Mouse (Mus musculus) brain, embryonic 14.5 days (tissue): ENCODE data around the gene Gm5788. TPM values are rescaled to one million over a fixed set of nuclear protein-coding genes. Genes with fewer than 3 reads are reported as not detected.
"Not testable (repeated sequence)": the region's sequence is repeated elsewhere in the genome, so short reads cannot be mapped to it uniquely, and the experiment has no call there.

Experiments used
- DNase-seq: peaks from one replicate; pipeline ENCODE4 v3.0.0-alpha.2; 2011; ENCODE audit warnings: low read depth
- CTCF ChIP-seq: fragments of 200-500 bp; IDR thresholded peaks from 2 replicates; pipeline ENCODE4 v1.5.1; 2012; ENCODE audit warnings: inconsistent platforms, mild to moderate bottlenecking, moderate library complexity, borderline replicate concordance; ENCODE audit not compliant: insufficient read depth, insufficient read length; ENCODE audit errors: extremely low read depth
- POLR2A ChIP-seq: fragments of 200-500 bp; IDR thresholded peaks from 2 replicates; pipeline ENCODE4 v1.6.1; 2012; ENCODE audit warnings: mild to moderate bottlenecking, inconsistent platforms, borderline replicate concordance; ENCODE audit not compliant: poor library complexity, insufficient read depth, insufficient read length, severe bottlenecking; ENCODE audit errors: extremely low read depth
- polyA plus RNA-seq: library from polyadenylated mRNA; depleted of rRNA; stranded (reverse); fragments of >200 nt; gene quantifications from 2 replicates; pipeline ENCODE4 v1.2.3, GENCODE M21; 2012; rRNA removed

Gene Gm5788
- polyA plus RNA-seq: not detected in 2 replicates

DNA sequence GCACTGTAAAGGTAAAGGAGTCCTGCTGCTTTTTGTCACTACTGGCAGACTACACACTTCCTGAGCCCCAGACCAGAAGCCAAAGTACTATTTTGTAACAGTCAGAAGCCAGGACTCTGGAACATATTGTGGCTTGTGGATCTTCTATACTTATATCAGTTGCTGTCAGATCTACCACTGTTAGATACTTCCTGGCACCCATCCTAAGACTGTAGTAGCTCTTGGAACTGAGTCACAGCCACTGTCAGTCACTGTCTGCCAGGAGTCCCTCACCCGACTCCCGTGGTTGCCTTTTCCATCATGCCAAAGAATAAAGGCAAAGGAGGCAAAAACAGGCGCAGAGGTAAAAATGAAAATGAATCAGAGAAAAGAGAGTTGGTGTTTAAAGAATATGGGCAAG is at the start of gene Gm5788:
Gm5788 (plus strand) TSS at position 301 of the 400 bp plus-strand sequence.
- DNase-seq: not testable (repeated sequence)

DNA sequence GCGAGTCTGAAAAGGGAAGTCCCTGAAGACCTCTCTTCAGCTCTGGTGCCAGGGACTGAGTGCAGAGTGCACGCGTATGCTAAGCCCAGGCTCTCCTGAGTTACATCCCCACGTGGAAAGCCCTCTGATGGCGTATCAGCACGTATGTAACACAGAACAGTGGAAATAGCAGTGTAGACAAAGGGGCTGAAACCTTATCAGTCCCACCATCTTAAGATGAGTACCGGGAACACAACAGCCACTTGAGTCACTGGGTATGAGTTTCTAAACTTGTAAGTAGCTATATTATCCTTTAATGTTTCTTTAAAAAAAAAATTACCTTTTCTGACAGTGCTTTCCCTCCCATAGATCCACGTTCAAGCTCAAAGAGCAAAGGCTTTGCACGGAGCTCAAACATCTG is 45.1 kb upstream of the Gm5788 start:
- no peak for DNase-seq
- TF ChIP-seq CTCF (no peak), POLR2A (no peak)

DNA sequence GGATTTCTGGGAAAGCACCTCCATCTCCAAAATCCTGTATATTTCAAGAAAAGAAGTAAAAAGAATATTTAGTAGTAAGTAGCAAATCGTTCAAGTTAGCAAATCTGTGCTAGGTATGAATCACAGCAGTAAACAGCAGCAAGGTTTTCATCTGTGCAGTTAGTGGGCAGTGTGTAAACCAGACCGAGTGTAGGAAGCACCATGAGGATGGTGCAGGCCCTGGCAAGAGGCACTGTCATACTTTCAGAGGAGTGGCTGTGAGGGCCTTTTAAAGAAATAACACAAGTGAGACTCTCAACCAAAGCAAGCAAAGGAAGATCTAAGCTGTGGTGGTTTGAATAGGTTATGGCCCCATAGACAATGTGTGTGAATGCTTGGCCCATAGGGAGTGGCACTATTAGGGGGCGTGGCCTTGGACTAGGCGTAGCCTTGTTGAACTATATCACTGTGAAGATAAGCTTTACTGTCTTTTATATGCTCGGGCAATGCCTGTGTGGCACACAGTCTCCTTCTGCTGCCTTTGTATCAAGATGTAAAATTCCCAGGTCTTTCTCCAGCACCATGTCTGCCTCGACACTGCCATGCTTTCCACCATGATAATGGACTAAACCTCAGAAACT is 29.7 kb upstream of the Gm5788 start:
- DNase-seq: no peak
- TF ChIP-seq CTCF (no peak), POLR2A (no peak)

DNA sequence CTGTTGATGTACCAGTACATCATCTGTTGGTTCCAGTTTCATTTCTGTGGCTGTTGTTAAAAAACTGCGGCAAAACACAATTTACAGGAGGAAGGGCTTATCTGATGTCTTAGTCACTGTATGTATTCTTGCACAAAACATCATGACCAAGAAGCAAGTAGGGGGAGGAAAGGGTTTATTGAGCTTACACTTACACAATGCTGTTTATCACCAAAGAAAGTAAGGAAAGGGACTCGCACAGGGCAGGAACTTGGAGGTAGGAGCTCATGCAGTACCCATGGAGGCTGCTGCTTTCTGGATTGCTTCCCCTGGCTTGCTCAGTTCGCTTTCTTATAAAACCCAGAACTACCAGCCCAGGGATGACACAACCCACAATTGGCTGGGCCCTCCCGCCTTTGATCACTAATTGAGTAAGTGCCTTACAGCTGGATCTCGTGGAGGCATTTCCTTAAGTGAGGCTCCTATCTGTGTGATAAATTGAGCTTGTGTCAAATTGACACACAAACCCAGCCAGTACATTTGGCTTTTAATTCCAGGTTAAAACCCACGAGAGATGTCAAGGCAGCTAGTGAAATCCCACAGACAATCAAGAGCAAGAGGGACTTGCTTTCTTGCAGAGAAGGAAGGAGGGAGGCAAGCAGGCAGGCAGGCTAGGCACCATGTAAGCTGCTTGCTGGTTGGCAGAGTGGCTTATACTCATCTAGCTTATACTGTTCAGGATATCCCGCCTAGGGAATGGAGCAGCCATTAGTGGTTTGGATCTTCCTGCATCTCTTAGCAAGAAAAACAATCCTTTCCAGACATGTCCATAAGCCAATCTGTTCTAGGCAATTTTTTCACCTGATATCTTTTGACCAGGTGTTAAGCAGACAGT is 24.0 kb upstream of the Gm5788 start:
- peak; percentile 3 for DNase-seq
- no peak for TF ChIP-seq CTCF
- TF ChIP-seq POLR2A: no peak

DNA sequence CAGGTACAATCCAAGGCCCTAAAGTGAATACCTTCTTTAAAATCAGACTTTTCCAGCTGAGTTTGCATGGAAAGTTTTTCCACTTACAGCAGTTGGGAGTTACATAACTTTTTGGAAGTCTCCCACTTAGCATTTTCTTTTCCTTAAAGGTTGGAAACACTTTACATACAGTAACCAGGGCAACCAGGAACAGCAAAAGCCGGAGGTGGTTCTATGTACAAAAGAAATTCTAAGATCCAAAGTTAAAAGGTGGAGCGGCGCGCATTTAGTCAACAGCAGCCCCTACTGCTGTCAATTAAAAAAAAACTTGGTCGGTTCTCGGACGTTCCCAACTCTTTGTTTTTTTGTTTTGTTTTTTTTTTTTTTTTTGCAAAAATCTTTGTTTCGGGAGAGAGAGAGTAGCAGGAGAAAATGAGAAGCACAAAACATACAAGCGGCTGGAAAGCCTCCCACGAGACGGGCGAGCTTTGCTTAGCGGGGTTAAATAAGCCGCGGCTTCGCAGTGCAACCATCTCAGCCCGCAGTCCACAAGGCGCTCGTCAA is 23.0 kb upstream of the Gm5788 start:
- no peak for DNase-seq

DNA sequence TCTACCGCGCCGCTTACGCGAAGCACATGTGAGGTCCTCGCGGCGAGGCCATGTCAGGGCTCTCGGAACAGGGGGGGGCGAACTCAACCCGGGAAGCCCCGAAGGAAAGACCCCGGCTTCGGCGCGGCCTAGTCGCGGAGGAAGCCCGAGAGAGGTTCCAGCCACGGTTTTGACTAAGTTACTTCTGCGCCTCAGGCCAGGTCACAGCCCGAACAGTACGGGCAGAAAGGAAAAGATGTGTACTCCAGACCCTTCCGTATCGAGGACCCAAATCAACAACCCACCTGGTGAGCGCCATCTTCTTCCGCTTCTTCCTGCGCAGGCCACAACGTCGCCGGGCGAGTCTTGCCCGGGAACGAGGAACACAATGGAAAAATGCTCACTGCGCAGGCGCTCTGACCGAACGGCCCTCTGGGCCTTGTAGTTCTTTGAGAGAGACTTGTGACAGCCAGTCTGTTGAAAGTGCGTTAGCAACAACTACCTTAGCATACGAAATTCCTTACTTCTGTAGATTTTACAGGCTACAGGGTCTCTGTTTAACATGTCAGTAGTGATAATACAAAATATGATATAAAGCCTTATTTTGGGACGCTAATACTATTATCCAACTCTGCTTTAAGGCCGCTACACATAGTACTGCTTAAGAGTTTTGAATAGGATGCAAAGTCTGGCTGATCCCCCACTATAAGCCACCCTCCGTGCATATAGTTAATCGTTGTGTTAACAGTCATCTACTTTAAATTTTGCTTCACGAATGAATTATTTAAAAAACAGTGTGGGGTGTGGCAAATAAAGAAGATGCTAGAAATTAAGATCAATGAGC is 22.3 kb upstream of the Gm5788 start, which contains the start of gene Snw1:
Snw1 (minus strand) TSS at position 311 of the 823 bp plus-strand sequence.
- peak; percentile 98 for DNase-seq
- peak; percentile 79; the same call in 1 of the 2 replicates for TF ChIP-seq POLR2A
- no peak for TF ChIP-seq CTCF

More for the DNA sequence above, 23.0 kb upstream of the Gm5788 start:
- TF ChIP-seq CTCF: no peak
- TF ChIP-seq POLR2A: no peak

DNA sequence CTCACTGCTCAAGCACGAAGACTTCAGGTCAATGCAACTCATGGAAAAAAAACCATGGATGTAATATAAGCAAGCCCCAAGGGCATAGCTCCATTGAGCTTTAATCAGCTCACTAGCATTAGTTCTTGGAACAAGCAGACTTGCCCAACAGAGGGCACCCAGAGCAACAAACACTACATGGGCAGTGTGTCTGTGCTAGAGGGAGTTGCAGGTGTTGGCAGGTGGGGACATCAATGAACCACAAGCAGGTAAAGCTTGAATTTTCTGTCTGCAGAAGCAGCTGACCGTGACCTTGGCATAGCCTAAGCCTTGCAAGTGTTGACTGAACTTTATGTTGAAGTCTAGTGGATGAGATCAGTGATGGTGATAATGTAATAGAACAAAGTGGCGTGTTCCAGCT is 19.8 kb upstream of the Gm5788 start:
- TF ChIP-seq POLR2A (no peak), CTCF (no peak)
- DNase-seq: no peak

DNA sequence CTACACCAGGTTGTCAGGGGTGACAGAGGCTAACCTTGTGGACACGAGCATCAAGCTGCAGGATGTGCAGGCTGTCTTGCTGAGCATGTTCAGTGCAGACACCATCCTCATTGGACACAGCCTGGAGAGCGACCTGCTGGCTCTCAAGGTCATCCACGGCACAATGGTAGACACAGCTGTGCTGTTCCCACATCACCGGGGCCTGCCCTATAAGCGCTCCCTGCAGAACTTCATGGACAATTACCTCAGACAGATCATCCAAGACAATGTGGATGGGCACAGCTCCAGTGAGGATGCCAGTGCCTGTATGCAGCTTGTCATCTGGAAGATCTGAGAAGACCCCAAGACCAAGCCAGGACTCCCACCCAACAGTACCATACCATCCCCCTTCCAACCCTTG is 12.0 kb upstream of the Gm5788 start:
- DNase-seq: not testable (repeated sequence)

DNA sequence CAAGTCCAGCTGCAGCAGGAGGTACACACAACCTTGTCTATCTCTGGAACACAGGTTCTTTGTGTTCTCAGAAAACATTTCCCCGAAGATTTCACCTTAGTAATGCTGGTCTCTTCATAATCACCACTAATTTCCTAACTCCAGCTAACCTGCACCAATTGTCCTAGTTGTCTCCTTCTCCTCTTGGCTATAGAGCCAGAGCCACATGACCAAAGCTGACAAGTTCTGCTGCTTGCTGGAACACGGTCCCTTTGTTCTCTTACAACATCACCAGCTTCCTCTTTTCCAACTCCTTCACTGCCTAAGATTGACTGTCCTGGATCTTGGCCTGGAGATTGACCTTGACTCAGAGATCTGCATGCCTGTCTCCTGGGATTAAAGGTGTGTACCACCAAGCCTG is 5.8 kb upstream of the Gm5788 start:
- DNase-seq: not testable (repeated sequence)

DNA sequence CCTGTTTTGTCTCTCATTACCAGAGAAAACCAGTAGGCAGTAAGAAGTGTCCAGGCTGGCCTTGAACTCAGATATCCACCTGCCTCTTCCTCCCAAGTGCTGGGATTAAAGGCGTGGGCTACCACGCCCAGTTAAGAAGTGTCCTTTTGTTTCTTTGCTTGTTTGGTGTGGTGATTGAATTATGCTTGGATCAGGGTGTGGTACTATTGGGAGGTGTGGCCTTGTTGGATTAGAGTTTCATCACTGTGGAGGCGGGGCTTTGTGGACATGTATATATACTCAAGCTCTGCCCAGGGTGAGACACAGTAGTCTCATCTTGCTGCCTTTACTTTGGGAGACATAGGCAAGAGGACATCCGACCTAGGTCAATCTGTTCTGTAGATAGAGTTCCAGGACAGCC is 19.5 kb downstream of the Gm5788 start, which contains the start of gene Gm8300:
Gm8300 (plus strand) TSS at position 301 of the 400 bp plus-strand sequence.
- DNase-seq: not testable (repeated sequence)

DNA sequence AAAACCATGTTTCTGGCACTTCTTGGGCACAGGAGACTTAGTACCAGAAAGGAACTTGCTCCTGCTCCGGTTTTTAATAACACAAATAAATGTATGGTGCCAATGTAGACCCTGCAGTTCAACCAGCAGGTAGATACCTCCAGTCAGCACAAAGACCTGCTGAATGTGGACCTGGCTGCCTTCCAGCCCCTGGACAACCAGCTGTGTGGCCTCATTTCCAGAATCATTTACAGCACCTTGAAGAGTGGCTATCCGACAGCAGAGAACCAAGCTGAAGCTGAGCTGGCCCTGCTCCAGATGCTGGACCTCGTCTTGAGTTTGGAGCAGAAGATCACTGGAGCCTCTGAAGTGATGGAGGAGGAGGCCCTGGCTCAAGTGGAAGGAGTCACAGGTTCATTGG is 25.1 kb downstream of the Gm5788 start:
- DNase-seq: not testable (repeated sequence)

DNA sequence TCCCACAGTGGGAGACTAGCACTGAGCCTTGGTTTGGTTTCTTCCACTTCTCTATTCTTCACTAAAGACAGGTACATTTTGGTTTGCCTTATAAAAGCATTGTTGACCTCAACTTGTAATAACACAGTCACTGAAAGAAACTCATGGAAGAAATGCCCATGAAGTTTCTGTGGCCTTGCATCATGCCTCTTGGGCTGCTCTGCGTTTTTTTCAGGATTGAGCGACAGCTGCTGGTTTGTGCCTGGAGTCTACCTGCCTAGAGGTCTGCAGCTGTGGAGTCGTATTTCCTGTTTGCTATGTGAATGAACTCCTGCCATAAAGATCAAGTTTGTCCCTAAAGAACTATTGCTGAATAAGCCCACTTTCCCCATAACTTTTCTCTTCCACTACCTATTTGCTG is 49.4 kb downstream of the Gm5788 start:
- DNase-seq: no peak
- TF ChIP-seq POLR2A (no peak), CTCF (no peak)

Other genes with a start within 250 kb of the Gm5788 start
- gene Vipas39, start 228.5 kb upstream of the Gm5788 start, polyA plus RNA-seq: 64.5 and 72.3 TPM in 2 replicates
- 151 and 160 TPM in 2 replicates for gene Ahsa1, start 228.2 kb upstream of the Gm5788 start, polyA plus RNA-seq
- gene Ism2, start 195.0 kb upstream of the Gm5788 start, polyA plus RNA-seq: 0.96 and 1.4 TPM in 2 replicates
- gene Sptlc2, start 106.4 kb upstream of the Gm5788 start, polyA plus RNA-seq: 24.6 and 31.0 TPM in 2 replicates
- gene Slirp, start 50.8 kb upstream of the Gm5788 start, polyA plus RNA-seq: 65.2 and 89.2 TPM in 2 replicates
- 30.0 and 32.2 TPM in 2 replicates for gene Alkbh1, start 50.7 kb upstream of the Gm5788 start, polyA plus RNA-seq
- 41.8 and 45.4 TPM in 2 replicates for gene Snw1, start 22.4 kb upstream of the Gm5788 start, polyA plus RNA-seq
- gene Gm8300, start 19.6 kb downstream of the Gm5788 start, polyA plus RNA-seq: not detected in 2 replicates
- not detected in 2 replicates for gene Oog1, start 108.0 kb downstream of the Gm5788 start, polyA plus RNA-seq
- gene Gm4027, start 124.1 kb downstream of the Gm5788 start, polyA plus RNA-seq: not detected in 2 replicates
- not detected in 2 replicates for gene Gm16381, start 149.9 kb downstream of the Gm5788 start, polyA plus RNA-seq